Mouse (Mus musculus) ES-Bruce4 (cell line): ENCODE results near the gene H2-Oa.

Source experiments
- CTCF ChIP-seq: IDR thresholded peaks from one replicate; pipeline ENCODE4 v1.8.1; 2011; ENCODE audit warnings: low read depth, low read length
- EP300 ChIP-seq: IDR thresholded peaks from 2 replicates; pipeline ENCODE4 v1.6.1; 2011; ENCODE audit warnings: low read depth, low read length; ENCODE audit not compliant: insufficient read depth
- POLR2A ChIP-seq: IDR thresholded peaks from one replicate; pipeline ENCODE4 v1.8.1; 2011; ENCODE audit warnings: low read length; ENCODE audit not compliant: insufficient read depth

GRCm38 (mm10) chr17:34101604-34102032 is 9.5 kb downstream of the H2-Oa start:
- TF ChIP-seq POLR2A (no peak), CTCF (peak; percentile 69), EP300 (no peak)
